Mouse (Mus musculus): ENCODE measurements around the gene Klf11.

GRCm38 (mm10) chr12:24619436-24619835 is 31.6 kb upstream of the Klf11 start:
- TF ChIP-seq CTCF (IDR thresholded peaks at IDR 0.05; ENCODE audit: insufficient read depth, low read depth, low read length) (no peak), POLR2A (IDR thresholded peaks at IDR 0.05; ENCODE audit: insufficient read depth, low read depth, low read length) (no peak)

Measured in olfactory bulb, adult 2 months (tissue).